Mouse (Mus musculus): ENCODE results near the gene Fam131a. TPM values are rescaled to one million over a fixed set of nuclear protein-coding genes. Genes with fewer than 3 reads are reported as not detected.

Gene Fam131a
- total and polyA plus RNA-seq, 3 experiments, result 0.67 to 1.3 (median 0.77) TPM

GRCm38 (mm10) chr16:20651076-20651946 is 41.7 kb upstream of the Fam131a start, which contains the start of gene Psmd2:
Gene Psmd2 (plus strand): TSS chr16:20651652.
- no peaks in the 10 kb centered on the region for H3K9me3 ChIP-seq (replicated peaks; ENCODE audit: low read length)
- DNase-seq (ENCODE audit: extremely low read depth), result peak; percentile 97
- H3K36me3 ChIP-seq (replicated peaks in 1 of 2; ENCODE audit: control insufficient read depth in 1 of 2, insufficient read depth in 1 of 2, low read length in 1 of 2), result peaks cover 19 to 29% of the 10 kb centered on the region in 2 experiments
- H3K4me3 ChIP-seq (replicated peaks in 1 of 3; ENCODE audit: low read depth in 2 of 3, low read length in 2 of 3, poor library complexity in 1 of 3), result peak within 1 kb of the TSS; percentile 71 to 97 (median 76)
- peak within 1 kb of the TSS; percentile 22; the same call in 1 of the 2 replicates for H3K27ac ChIP-seq (ENCODE audit: insufficient read depth, low read depth)
- H3K4me2 ChIP-seq (ENCODE audit: insufficient read depth, low read depth, poor library complexity, severe bottlenecking), result peak within 1 kb of the TSS; percentile 99
- H3K4me1 ChIP-seq (ENCODE audit: control insufficient read depth in 1 of 2, insufficient read depth in 2 of 2), result peaks cover 2 to 13% of the 10 kb centered on the region in 2 experiments; a peak in 3 of 4 replicates
- TF ChIP-seq POLR2A (IDR thresholded peaks at IDR 0.05; ENCODE audit: low read depth, low read length), result peak; percentile 99
- peak; percentile 91 for TF ChIP-seq NRF1 (IDR thresholded peaks at IDR 0.05; ENCODE audit: low read depth, low read length)
- TF ChIP-seq ETS1 (conservative IDR thresholded peaks at IDR 0.05; ENCODE audit: low read depth, low read length), result 0 out of 2 replicates have a peak, but pooled peaks have one; percentile 26
- TF ChIP-seq CHD2 (IDR thresholded peaks at IDR 0.05; ENCODE audit: low read length), result no peak
- peak; percentile 93 for TF ChIP-seq KAT2A (IDR thresholded peaks at IDR 0.05; ENCODE audit: insufficient replicate concordance, low read length)
- TF ChIP-seq PAX5 (IDR thresholded peaks at IDR 0.05; ENCODE audit: low read length), result no peak
- peak; percentile 97 for TF ChIP-seq TCF12 (IDR thresholded peaks at IDR 0.05; ENCODE audit: low read depth, low read length)
- TF ChIP-seq POLR2AphosphoS2 (IDR thresholded peaks at IDR 0.05; ENCODE audit: low read depth, low read length), result peak; percentile 96
- TF ChIP-seq MYC (IDR thresholded peaks at IDR 0.05; ENCODE audit: low read depth, low read length), result peak; percentile 72; the same call in 1 of the 2 replicates
- peak; percentile 86 for TF ChIP-seq IRF4 (IDR thresholded peaks at IDR 0.05; ENCODE audit: low read depth, low read length)
- TF ChIP-seq CTCF (conservative IDR thresholded peaks at IDR 0.05 in 1 of 2, IDR thresholded peaks at IDR 0.05 in 1 of 2; ENCODE audit: low read depth in 2 of 2, low read length in 2 of 2), result no peak
- 0 out of 2 replicates have a peak, but pooled peaks have one; percentile 46 for TF ChIP-seq MAFK (IDR thresholded peaks at IDR 0.05; ENCODE audit: insufficient replicate concordance, low read length)
- TF ChIP-seq MAZ (IDR thresholded peaks at IDR 0.05; ENCODE audit: low read depth, low read length), result peak; percentile 66; the same call in 1 of the 2 replicates
- peak; percentile 4; the same call in 1 of the 2 replicates for TF ChIP-seq ZKSCAN1 (IDR thresholded peaks at IDR 0.05; ENCODE audit: borderline replicate concordance, low read depth, low read length)
- TF ChIP-seq JUND (conservative IDR thresholded peaks at IDR 0.05; ENCODE audit: low read depth, low read length), result no peak
- no peak for TF ChIP-seq JUN (IDR thresholded peaks at IDR 0.05; ENCODE audit: insufficient read depth, low read depth, low read length)
- no peak for TF ChIP-seq USF2 (conservative IDR thresholded peaks at IDR 0.05; ENCODE audit: low read depth, low read length)
- peak; percentile 84 for TF ChIP-seq MAX (IDR thresholded peaks at IDR 0.05; ENCODE audit: low read length)
- TF ChIP-seq HCFC1 (IDR thresholded peaks at IDR 0.05; ENCODE audit: low read depth, low read length), result peak; percentile 94
- TF ChIP-seq GABPA (IDR thresholded peaks at IDR 0.05; ENCODE audit: insufficient replicate concordance, low read depth, low read length), result peak; percentile 18; the same call in 1 of the 2 replicates
- peak; percentile 68; the same call in 1 of the 2 replicates for TF ChIP-seq E2F4 (IDR thresholded peaks at IDR 0.05; ENCODE audit: insufficient replicate concordance, low read depth, low read length)
- TF ChIP-seq MXI1 (IDR thresholded peaks at IDR 0.05; ENCODE audit: low read depth, low read length), result peak; percentile 87
- TF ChIP-seq BHLHE40 (IDR thresholded peaks at IDR 0.05; ENCODE audit: low read depth, low read length), result peak; percentile 38; the same call in 1 of the 2 replicates
- TF ChIP-seq ZMIZ1 (IDR thresholded peaks at IDR 0.05; ENCODE audit: low read depth, low read length), result peak; percentile 97
- TF ChIP-seq USF1 (IDR thresholded peaks at IDR 0.05; ENCODE audit: low read depth, low read length), result 0 out of 2 replicates have a peak, but pooled peaks have one; percentile 1
- peak; percentile 98 for TF ChIP-seq NELFE (IDR thresholded peaks at IDR 0.05; ENCODE audit: low read depth, low read length)
- TF ChIP-seq MEF2A (IDR thresholded peaks at IDR 0.05; ENCODE audit: borderline replicate concordance, low read depth, low read length), result peak; percentile 80
- peak; percentile 88 for TF ChIP-seq TBP (conservative IDR thresholded peaks at IDR 0.05; ENCODE audit: low read depth, low read length)
- peak; percentile 98 for TF ChIP-seq SIN3A (IDR thresholded peaks at IDR 0.05; ENCODE audit: low read length)
- TF ChIP-seq RCOR1 (conservative IDR thresholded peaks at IDR 0.05; ENCODE audit: low read depth, low read length), result 0 out of 2 replicates have a peak, but pooled peaks have one; percentile 41
- TF ChIP-seq UBTF (IDR thresholded peaks at IDR 0.05; ENCODE audit: low read depth, low read length), result peak; percentile 92
- peak; percentile 13; the same call in 1 of the 2 replicates for TF ChIP-seq EP300 (IDR thresholded peaks at IDR 0.05; ENCODE audit: low read length)
- no peak for TF ChIP-seq ZC3H11A (IDR thresholded peaks at IDR 0.05; ENCODE audit: low read depth, low read length)
- no peak for TF ChIP-seq CHD1 (IDR thresholded peaks at IDR 0.05; ENCODE audit: low read depth, low read length)
- peak; percentile 97 for TF ChIP-seq ELF1 (IDR thresholded peaks at IDR 0.05; ENCODE audit: low read depth, low read length)
- TF ChIP-seq ZNF384 (IDR thresholded peaks at IDR 0.05; ENCODE audit: low read depth, low read length), result no peak
- no peaks in the 10 kb centered on the region for H3K27me3 ChIP-seq (replicated peaks)
- H3K79me2 ChIP-seq (replicated peaks; ENCODE audit: control insufficient read depth, extremely low read depth, insufficient read depth, poor library complexity, severe bottlenecking), result peaks cover 24% of the 10 kb centered on the region
- H3K9ac ChIP-seq (ENCODE audit: insufficient read depth, low read depth), result peak within 1 kb of the TSS; percentile 82
- in situ Hi-C loops (cut with MboI; ENCODE audit: low pct_ligation_motif_present, low pct_unique_long_range_greater_than_20kb, low sequenced_read_pairs), result no loop called here
- dilution Hi-C loops (cut with MboI; ENCODE audit: extremely low pct_ligation_motif_present, extremely low pct_unique_long_range_greater_than_20kb, low sequenced_read_pairs), result no loop called here
